Mouse (Mus musculus): ENCODE measurements around the gene Mrtfa. TPM values are rescaled to one million over a fixed set of nuclear protein-coding genes. Genes with fewer than 3 reads are reported as not detected.

Gene Mrtfa
- polyA plus RNA-seq, 1 experiment from 2014 or later = 14.7 TPM

DNA sequence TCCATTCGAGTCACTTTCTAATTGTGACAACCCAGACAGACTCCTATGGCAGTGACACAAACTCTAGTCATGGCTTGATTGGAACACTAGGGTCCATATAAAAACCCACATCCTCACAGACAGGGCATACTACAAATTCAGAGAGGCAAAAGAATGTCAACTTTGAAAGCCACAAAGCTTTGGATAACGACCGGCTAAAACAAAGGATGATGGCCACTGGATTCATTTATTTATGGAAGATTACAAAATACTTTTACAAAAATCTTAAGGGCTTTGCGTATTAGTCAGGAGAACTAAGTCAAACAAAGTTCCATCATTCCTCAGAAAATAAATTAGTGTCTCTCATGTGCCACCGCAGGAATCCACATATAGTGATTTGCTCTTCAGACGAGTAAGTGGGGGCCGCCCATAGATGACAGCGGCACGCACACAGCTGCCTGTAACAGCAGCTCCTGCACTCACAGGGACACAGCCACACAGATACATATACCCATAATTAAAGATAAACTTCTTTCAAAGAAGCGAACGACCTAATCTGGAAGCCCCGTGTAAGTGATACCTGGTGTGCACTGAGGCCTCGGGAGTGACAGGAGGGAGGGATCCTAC lies 88.2 kb downstream of the Mrtfa start:
- Histone ChIP-seq H3K9ac (ENCODE audit: low read length) (no peak overlapping the region), H3K9me3 (ENCODE audit: control insufficient read depth, low read length) (no peaks in the 10 kb centered on the region), H3K4me3 (ENCODE audit: control insufficient read depth in 1 of 2, insufficient read depth in 1 of 2, low read depth in 1 of 2, low read length in 2 of 2) (no peak overlapping the region), H3K36me3 (ENCODE audit: control insufficient read depth, insufficient read depth, low read length) (no peaks in the 10 kb centered on the region), H3K4me1 (ENCODE audit: control insufficient read depth in 2 of 2, insufficient read depth in 2 of 2, low read length in 2 of 2) (peaks cover 21 to 33% of the 10 kb centered on the region in 2 experiments), H3K27me3 (ENCODE audit: control insufficient read depth, insufficient read depth, low read length) (no peaks in the 10 kb centered on the region), H3K4me2 (ENCODE audit: low read length) (no peak overlapping the region), H3K27ac (replicated peaks in 1 of 2; ENCODE audit: control insufficient read depth in 1 of 2, insufficient read depth in 1 of 2, low read depth in 2 of 2, low read length in 2 of 2) (no peak overlapping the region)
- WGBS = 66% methylated on average over 13 of the region's 13 CpGs
- ATAC-seq (ENCODE audit: insufficient number of reproducible peaks, insufficient read depth, low FRiP score, low read depth) = no peak

- no peaks in the 10 kb centered on the region for H3K9me3 ChIP-seq (ENCODE audit: control insufficient read depth, low read length)
- no peaks in the 10 kb centered on the region for H3K27me3 ChIP-seq (ENCODE audit: control insufficient read depth, insufficient read depth, low read length)
- H3K36me3 ChIP-seq (ENCODE audit: control insufficient read depth, insufficient read depth, low read length) = no peaks in the 10 kb centered on the region
- H3K4me1 ChIP-seq (ENCODE audit: control insufficient read depth in 2 of 2, insufficient read depth in 2 of 2, low read length in 2 of 2) = peaks cover 28 to 41% of the 10 kb centered on the region in 2 experiments
- ATAC-seq (ENCODE audit: insufficient number of reproducible peaks, insufficient read depth, low FRiP score, low read depth) = no peak
- WGBS = 70% methylated on average over 5 of the region's 5 CpGs
- no peak overlapping the region for H3K4me2 ChIP-seq (ENCODE audit: low read length)
- H3K9ac ChIP-seq (ENCODE audit: low read length) = no peak overlapping the region
- H3K4me3 ChIP-seq (ENCODE audit: control insufficient read depth in 1 of 2, insufficient read depth in 1 of 2, low read depth in 1 of 2, low read length in 2 of 2) = no peak overlapping the region
- no peak overlapping the region for H3K27ac ChIP-seq (replicated peaks in 1 of 2; ENCODE audit: control insufficient read depth in 1 of 2, insufficient read depth in 1 of 2, low read depth in 2 of 2, low read length in 2 of 2)
These were observed 89.2 kb downstream of the Mrtfa start for GRCm38 (mm10) chr15:81101316-81101715.

DNA sequence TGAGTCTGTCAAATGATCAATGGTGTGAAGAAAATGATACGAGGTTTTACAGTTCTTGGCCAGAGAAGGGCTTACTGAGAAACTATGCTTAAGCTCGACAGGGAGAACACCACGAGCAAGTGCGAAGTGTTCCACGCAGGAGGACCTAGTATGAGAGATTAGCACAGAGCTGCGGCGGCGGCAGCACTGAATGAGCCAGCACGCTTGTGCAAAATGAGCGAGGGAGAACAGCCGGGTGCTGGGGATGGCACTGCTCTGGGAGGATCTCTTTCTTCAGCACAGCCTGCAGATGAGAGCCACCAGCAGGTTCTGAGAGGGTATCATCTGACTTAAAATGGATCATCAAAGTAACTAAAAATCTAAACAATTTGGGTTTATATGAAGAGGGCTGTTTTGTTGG lies 91.3 kb downstream of the Mrtfa start:
- no peak overlapping the region for H3K4me3 ChIP-seq (ENCODE audit: control insufficient read depth in 1 of 2, insufficient read depth in 1 of 2, low read depth in 1 of 2, low read length in 2 of 2)
- 75% methylated on average over 11 of the region's 11 CpGs for WGBS
- no peaks in the 10 kb centered on the region for H3K27me3 ChIP-seq (ENCODE audit: control insufficient read depth, insufficient read depth, low read length)
- H3K4me2 ChIP-seq (ENCODE audit: low read length) = no peak overlapping the region
- no peak overlapping the region for H3K27ac ChIP-seq (replicated peaks in 1 of 2; ENCODE audit: control insufficient read depth in 1 of 2, insufficient read depth in 1 of 2, low read depth in 2 of 2, low read length in 2 of 2)
- peaks cover 16 to 29% of the 10 kb centered on the region in 2 experiments for H3K4me1 ChIP-seq (ENCODE audit: control insufficient read depth in 2 of 2, insufficient read depth in 2 of 2, low read length in 2 of 2)
- H3K36me3 ChIP-seq (ENCODE audit: control insufficient read depth, insufficient read depth, low read length) = no peaks in the 10 kb centered on the region
- no peaks in the 10 kb centered on the region for H3K9me3 ChIP-seq (ENCODE audit: control insufficient read depth, low read length)
- no peak overlapping the region for H3K9ac ChIP-seq (ENCODE audit: low read length)
- ATAC-seq (ENCODE audit: insufficient number of reproducible peaks, insufficient read depth, low FRiP score, low read depth) = no peak

DNA sequence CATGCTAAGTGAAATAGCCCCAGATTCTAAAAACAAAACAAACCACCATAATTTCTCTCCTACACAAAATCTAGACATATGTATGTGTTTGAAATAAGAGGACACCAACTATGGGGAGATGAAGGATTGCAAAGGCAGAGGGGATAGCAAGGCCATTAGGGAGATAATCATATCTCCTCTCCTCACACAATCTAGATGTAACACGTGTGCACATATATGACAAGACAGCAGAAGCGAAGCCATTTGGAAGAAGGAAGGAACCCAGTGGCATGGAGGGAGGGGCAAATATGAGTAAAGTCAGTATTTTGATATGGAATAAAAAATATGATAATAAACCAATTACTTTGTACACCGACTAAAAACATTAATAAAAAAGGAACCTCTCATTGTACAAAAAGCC lies 91.9 kb downstream of the Mrtfa start:
- no peak overlapping the region for H3K4me3 ChIP-seq (ENCODE audit: control insufficient read depth in 1 of 2, insufficient read depth in 1 of 2, low read depth in 1 of 2, low read length in 2 of 2)
- WGBS = 86% methylated on average over 3 of the region's 3 CpGs
- no peak overlapping the region for H3K4me2 ChIP-seq (ENCODE audit: low read length)
- no peaks in the 10 kb centered on the region for H3K27me3 ChIP-seq (ENCODE audit: control insufficient read depth, insufficient read depth, low read length)
- no peaks in the 10 kb centered on the region for H3K36me3 ChIP-seq (ENCODE audit: control insufficient read depth, insufficient read depth, low read length)
- no peak for ATAC-seq (ENCODE audit: insufficient number of reproducible peaks, insufficient read depth, low FRiP score, low read depth)
- no peak overlapping the region for H3K27ac ChIP-seq (replicated peaks in 1 of 2; ENCODE audit: control insufficient read depth in 1 of 2, insufficient read depth in 1 of 2, low read depth in 2 of 2, low read length in 2 of 2)
- no peaks in the 10 kb centered on the region for H3K9me3 ChIP-seq (ENCODE audit: control insufficient read depth, low read length)
- H3K4me1 ChIP-seq (ENCODE audit: control insufficient read depth in 2 of 2, insufficient read depth in 2 of 2, low read length in 2 of 2) = peaks cover 14 to 25% of the 10 kb centered on the region in 2 experiments
- no peak overlapping the region for H3K9ac ChIP-seq (ENCODE audit: low read length)

DNA sequence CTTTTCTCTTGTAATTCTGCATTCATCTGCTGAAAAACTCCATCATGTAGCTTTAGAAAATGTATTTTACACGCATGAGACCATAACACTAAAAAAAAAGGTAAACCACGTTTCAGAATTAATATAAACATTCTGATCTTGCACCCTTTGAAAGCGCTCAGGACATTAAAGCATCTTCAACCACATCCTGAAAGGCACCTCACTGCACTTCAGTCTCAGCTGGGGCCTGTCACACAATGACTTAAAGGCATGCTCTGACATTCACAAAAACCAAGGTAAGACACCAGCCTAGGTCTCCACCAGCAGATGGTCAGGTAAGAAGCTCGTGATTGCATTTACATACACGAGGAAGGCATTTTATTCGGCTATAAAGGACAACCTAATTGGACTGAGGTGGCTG lies 92.7 kb downstream of the Mrtfa start:
- H3K4me3 ChIP-seq (ENCODE audit: control insufficient read depth in 1 of 2, insufficient read depth in 1 of 2, low read depth in 1 of 2, low read length in 2 of 2) = no peak overlapping the region
- no peak overlapping the region for H3K27ac ChIP-seq (replicated peaks in 1 of 2; ENCODE audit: control insufficient read depth in 1 of 2, insufficient read depth in 1 of 2, low read depth in 2 of 2, low read length in 2 of 2)
- H3K4me2 ChIP-seq (ENCODE audit: low read length) = no peak overlapping the region
- WGBS = 79% methylated on average over 6 of the region's 6 CpGs
- H3K9ac ChIP-seq (ENCODE audit: low read length) = no peak overlapping the region; the same call in 1 of the 2 replicates
- no peaks in the 10 kb centered on the region for H3K36me3 ChIP-seq (ENCODE audit: control insufficient read depth, insufficient read depth, low read length)
- H3K27me3 ChIP-seq (ENCODE audit: control insufficient read depth, insufficient read depth, low read length) = no peaks in the 10 kb centered on the region
- H3K9me3 ChIP-seq (ENCODE audit: control insufficient read depth, low read length) = no peaks in the 10 kb centered on the region
- no peak for ATAC-seq (ENCODE audit: insufficient number of reproducible peaks, insufficient read depth, low FRiP score, low read depth)
- peaks cover 12 to 19% of the 10 kb centered on the region in 2 experiments for H3K4me1 ChIP-seq (ENCODE audit: control insufficient read depth in 2 of 2, insufficient read depth in 2 of 2, low read length in 2 of 2)

DNA sequence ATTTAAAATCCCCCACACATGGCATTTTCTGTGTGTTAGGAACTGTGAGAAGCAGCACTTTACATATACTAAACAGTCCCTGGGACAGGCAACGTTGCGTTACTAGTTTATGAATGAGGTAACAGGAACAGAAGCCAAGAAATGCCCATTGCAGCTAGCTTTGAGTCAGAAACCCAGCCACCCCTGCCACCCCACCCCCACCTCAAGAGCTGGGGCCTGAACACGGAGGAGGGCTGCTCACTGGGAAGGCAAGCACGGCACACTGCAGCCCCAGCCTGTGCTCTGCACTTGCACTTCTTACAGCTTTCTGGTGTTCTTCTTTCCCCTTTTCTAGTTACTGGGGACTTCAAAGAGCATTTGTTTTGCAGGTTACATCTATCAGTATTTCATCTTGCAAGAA lies 93.1 kb downstream of the Mrtfa start:
- H3K4me1 ChIP-seq (ENCODE audit: control insufficient read depth in 2 of 2, insufficient read depth in 2 of 2, low read length in 2 of 2) = peaks cover 10 to 19% of the 10 kb centered on the region in 2 experiments
- peak overlapping the region; percentile 8; the same call in 1 of the 2 replicates for H3K9ac ChIP-seq (ENCODE audit: low read length)
- no peak overlapping the region for H3K4me3 ChIP-seq (ENCODE audit: control insufficient read depth in 1 of 2, insufficient read depth in 1 of 2, low read depth in 1 of 2, low read length in 2 of 2)
- no peaks in the 10 kb centered on the region for H3K27me3 ChIP-seq (ENCODE audit: control insufficient read depth, insufficient read depth, low read length)
- H3K27ac ChIP-seq (replicated peaks in 1 of 2; ENCODE audit: control insufficient read depth in 1 of 2, insufficient read depth in 1 of 2, low read depth in 2 of 2, low read length in 2 of 2) = 0 out of 4 replicates have a peak overlapping the region, but pooled peaks of 1 of the 2 experiments have one; percentile 3
- H3K9me3 ChIP-seq (ENCODE audit: control insufficient read depth, low read length) = no peaks in the 10 kb centered on the region
- ATAC-seq (ENCODE audit: insufficient number of reproducible peaks, insufficient read depth, low FRiP score, low read depth) = no peak
- no peak overlapping the region; the same call in 1 of the 2 replicates for H3K4me2 ChIP-seq (ENCODE audit: low read length)
- no peaks in the 10 kb centered on the region for H3K36me3 ChIP-seq (ENCODE audit: control insufficient read depth, insufficient read depth, low read length)
- WGBS = 14% methylated on average over 4 of the region's 4 CpGs

DNA sequence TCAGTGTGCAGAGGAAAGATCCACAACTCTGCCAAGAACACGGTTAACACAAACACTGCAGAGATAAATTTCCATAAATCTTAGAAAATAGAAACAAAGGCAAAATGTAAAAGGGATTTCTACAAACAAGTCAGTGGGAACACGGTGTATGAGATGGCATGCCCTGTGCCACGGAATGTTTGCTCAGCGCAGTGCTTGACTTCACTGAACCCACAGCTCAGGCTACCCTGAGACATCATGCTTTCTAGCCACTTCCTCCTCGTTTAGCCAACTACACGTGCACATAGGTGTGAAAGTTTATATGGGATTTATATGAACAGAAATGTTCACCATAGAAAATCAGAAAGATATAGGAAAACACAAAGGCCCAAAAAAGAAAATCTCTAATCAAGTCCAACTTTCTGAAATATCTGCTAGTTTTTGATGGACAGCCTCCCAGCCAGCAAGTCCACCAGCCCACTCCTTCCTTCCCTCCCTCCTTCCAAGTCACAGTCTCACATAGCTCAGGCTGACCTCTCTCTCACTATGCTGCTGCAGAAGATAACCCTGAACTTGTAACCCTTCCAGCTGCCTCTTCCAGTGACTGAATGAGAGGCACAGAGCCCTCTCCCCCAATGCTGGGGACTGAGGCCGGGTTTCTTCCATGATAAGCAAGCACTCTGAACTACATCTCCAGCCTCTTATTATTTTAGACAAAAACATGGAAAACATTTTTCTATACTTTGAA lies 94.1 kb downstream of the Mrtfa start:
- ATAC-seq (ENCODE audit: insufficient number of reproducible peaks, insufficient read depth, low FRiP score, low read depth) = no peak
- Histone ChIP-seq H3K36me3 (ENCODE audit: control insufficient read depth, insufficient read depth, low read length) (no peaks in the 10 kb centered on the region), H3K4me1 (ENCODE audit: control insufficient read depth in 2 of 2, insufficient read depth in 2 of 2, low read length in 2 of 2) (peaks cover 10 to 19% of the 10 kb centered on the region in 2 experiments), H3K4me3 (ENCODE audit: control insufficient read depth in 1 of 2, insufficient read depth in 1 of 2, low read depth in 1 of 2, low read length in 2 of 2) (no peak overlapping the region), H3K4me2 (ENCODE audit: low read length) (no peak overlapping the region), H3K9ac (ENCODE audit: low read length) (no peak overlapping the region), H3K9me3 (ENCODE audit: control insufficient read depth, low read length) (no peaks in the 10 kb centered on the region), H3K27me3 (ENCODE audit: control insufficient read depth, insufficient read depth, low read length) (no peaks in the 10 kb centered on the region), H3K27ac (replicated peaks in 1 of 2; ENCODE audit: control insufficient read depth in 1 of 2, insufficient read depth in 1 of 2, low read depth in 2 of 2, low read length in 2 of 2) (peak overlapping the region; percentile 8 to 35; a peak in 2 of 4 replicates)
- WGBS = 57% methylated on average over 7 of the region's 7 CpGs

Measured in heart, embryonic 14.5 days (tissue).